Mouse (Mus musculus): ENCODE measurements at regions not wholly inside any gene's neighbourhood (a gene's known extent, or its start where the extent isn't known, plus 50 kb on each side); places are given as distances from the start of the nearest gene placed in this dataset.

DNA sequence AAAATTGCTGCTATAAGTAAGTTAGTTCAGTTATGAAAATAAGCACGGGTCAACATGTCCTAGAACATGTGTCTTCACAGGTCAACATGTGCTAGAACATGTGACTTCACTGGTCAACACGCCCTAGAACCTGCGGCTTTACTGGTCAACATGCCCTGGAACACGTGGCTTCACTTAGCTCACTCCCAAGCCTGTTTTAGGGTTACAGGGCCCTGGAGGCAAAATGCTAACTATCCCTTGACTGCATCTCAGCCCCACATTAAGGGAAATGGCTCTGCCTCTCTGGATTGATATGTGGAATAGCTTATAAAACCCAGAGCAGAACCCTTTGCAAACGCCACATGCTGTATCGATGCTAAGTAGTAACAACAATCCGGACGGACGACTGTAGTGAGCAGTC, 67.8 kb downstream of the Nkx6-1 start:
- Histone ChIP-seq H3K4me3 (ENCODE audit: insufficient read depth, low read length) (no peak overlapping the region), H3K4me1 (ENCODE audit: control insufficient read depth, insufficient read depth, low read length) (no peaks in the 10 kb centered on the region), H3K27ac (ENCODE audit: insufficient read depth, low read length) (no peak overlapping the region)
- TF ChIP-seq POLR2A (IDR thresholded peaks at IDR 0.05; ENCODE audit: low read depth, low read length) (no peak), CTCF (IDR thresholded peaks at IDR 0.05; ENCODE audit: borderline replicate concordance, insufficient read depth, low read length) (no peak)

DNA sequence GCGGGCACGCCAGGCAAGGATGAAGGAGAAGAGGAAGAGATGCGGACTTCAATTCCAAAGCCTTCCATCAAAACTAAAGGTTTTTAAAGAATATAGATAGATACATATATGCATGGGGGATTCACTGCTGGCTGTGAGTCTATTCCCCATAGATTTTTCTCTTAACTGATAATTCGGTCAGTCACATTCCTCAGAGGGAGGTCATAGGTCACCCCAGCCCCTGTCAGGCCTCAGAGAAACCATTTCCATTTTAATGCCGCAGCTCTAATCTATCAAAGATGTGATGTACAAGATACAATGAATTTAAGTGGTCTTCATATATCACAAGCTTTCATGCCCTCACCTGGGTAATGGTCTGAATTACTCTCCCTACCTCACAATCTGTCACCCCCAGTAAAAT, 73.6 kb downstream of the Nkx6-1 start:
- TF ChIP-seq POLR2A (IDR thresholded peaks at IDR 0.05; ENCODE audit: low read depth, low read length), result no peak
- TF ChIP-seq CTCF (IDR thresholded peaks at IDR 0.05; ENCODE audit: borderline replicate concordance, insufficient read depth, low read length), result no peak
- Histone ChIP-seq H3K4me1 (ENCODE audit: control insufficient read depth, insufficient read depth, low read length) (no peaks in the 10 kb centered on the region), H3K4me3 (ENCODE audit: insufficient read depth, low read length) (no peak overlapping the region), H3K27ac (ENCODE audit: insufficient read depth, low read length) (no peak overlapping the region)

DNA sequence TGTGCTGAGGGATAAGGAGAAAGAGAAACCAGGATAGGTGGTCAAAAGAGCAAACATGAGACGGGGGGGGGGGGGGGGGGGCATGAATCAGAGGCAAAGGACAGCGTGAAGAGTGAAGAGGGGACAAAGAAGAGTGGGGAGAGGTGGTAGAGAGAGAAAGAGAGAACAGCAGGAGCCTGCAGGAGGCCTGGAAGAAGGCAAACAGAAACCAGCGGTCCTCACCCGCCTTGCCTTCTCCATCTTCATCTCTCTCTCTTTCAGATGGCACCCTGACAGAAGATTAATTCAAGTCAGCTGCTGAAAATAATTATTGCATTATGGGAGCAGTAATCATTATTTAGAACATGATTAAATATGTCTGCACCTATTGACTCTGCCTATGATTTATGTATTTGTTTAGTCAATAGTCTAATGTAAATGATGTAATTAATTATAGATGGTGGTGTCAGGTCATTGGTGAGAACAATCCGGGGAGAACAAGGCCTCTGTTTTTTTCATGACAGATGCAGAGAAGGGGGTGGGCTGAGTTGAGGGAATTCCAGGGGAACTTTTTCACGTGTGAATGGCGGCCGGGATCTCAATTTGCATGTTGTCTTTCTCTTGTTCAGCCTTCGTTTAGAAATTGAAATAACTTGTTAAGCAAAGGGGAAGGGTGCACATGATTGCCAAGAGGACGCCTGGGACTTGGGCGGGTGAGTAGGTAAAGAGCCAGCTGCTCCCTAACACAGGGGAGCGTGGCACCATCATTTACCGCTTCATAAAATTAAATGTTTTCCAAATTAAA, 74.3 kb downstream of the Nkx6-1 start:
- TF ChIP-seq CTCF (IDR thresholded peaks at IDR 0.05; ENCODE audit: borderline replicate concordance, insufficient read depth, low read length), result no peak
- no peak for TF ChIP-seq POLR2A (IDR thresholded peaks at IDR 0.05; ENCODE audit: low read depth, low read length)
- no peak overlapping the region for H3K4me3 ChIP-seq (ENCODE audit: insufficient read depth, low read length)
- no peaks in the 10 kb centered on the region for H3K4me1 ChIP-seq (ENCODE audit: control insufficient read depth, insufficient read depth, low read length)
- H3K27ac ChIP-seq (ENCODE audit: insufficient read depth, low read length), result no peak overlapping the region

DNA sequence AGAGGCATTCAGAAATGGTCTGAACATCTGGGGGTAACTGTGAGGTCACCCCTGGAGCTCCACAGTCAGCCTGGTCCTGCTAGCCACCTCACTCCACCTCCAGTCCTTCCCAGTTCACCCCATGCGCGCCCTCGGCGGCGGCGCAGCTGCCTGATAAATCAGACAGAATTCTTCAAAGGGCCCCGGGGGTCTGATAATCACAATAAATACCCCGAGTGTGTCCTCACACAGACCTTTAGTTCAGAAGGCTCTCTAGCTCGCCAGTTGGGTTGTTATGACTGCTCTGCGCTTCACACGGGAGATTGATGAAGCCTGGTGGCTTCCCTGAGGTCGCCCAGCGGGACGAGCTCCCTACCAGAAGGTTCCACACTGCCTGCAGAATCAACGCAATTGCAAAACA, 91.8 kb downstream of the Nkx6-1 start:
- H3K4me1 ChIP-seq (ENCODE audit: control insufficient read depth, insufficient read depth, low read length), result no peaks in the 10 kb centered on the region
- no peak overlapping the region for H3K4me3 ChIP-seq (ENCODE audit: insufficient read depth, low read length)
- H3K27ac ChIP-seq (ENCODE audit: insufficient read depth, low read length), result no peak overlapping the region
- TF ChIP-seq CTCF (IDR thresholded peaks at IDR 0.05; ENCODE audit: borderline replicate concordance, insufficient read depth, low read length) (no peak), POLR2A (IDR thresholded peaks at IDR 0.05; ENCODE audit: low read depth, low read length) (no peak)

DNA sequence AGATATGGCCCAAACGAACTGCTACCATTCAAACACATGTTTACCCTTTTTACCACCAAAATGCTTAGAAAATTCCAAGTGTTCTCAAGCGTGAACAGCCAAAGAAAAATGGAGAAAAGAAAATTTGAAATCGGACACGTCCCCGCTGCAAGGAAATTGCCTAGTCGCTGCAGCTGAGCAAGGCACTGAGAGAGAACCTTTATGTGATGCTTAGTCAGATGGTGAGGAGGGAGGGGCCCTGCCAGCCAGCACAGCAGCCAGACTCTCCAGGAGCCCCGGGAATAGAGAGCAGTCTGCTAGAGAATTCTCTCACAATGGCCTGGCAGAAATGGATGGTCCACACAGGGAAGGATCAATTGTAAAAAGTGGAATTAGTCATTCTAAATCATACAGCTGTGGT, 99.0 kb downstream of the Nkx6-1 start:
- Histone ChIP-seq H3K4me3 (ENCODE audit: insufficient read depth, low read length) (no peak overlapping the region), H3K27ac (ENCODE audit: insufficient read depth, low read length) (no peak overlapping the region), H3K4me1 (ENCODE audit: control insufficient read depth, insufficient read depth, low read length) (no peaks in the 10 kb centered on the region)
- TF ChIP-seq POLR2A (IDR thresholded peaks at IDR 0.05; ENCODE audit: low read depth, low read length) (no peak), CTCF (IDR thresholded peaks at IDR 0.05; ENCODE audit: borderline replicate concordance, insufficient read depth, low read length) (no peak)

DNA sequence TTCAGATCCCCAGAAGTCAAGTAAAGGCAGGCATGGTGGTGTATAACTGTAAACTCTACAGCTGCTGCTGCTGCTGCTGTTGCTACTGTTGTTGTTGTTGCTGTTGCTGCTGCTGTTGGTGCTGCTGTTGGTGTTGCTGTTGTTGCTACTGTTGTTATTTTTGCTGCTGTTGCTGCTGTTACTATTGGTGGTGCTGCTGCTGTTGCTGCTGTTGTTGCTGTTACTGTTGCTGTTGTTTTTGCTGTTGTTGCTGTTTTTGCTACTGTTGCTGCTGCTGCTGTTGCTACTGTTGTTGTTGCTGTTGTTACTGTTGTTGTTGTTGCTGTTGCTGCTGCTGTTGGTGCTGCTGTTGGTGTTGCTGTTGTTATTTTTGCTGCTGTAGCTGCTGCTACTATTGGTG, 104.4 kb downstream of the Nkx6-1 start:
- H3K27ac ChIP-seq (ENCODE audit: insufficient read depth, low read length), result no peak overlapping the region
- TF ChIP-seq CTCF (IDR thresholded peaks at IDR 0.05; ENCODE audit: borderline replicate concordance, insufficient read depth, low read length) (no peak), POLR2A (IDR thresholded peaks at IDR 0.05; ENCODE audit: low read depth, low read length) (no peak)
- H3K4me3 ChIP-seq (ENCODE audit: insufficient read depth, low read length), result no peak overlapping the region
- H3K4me1 ChIP-seq (ENCODE audit: control insufficient read depth, insufficient read depth, low read length), result no peaks in the 10 kb centered on the region

DNA sequence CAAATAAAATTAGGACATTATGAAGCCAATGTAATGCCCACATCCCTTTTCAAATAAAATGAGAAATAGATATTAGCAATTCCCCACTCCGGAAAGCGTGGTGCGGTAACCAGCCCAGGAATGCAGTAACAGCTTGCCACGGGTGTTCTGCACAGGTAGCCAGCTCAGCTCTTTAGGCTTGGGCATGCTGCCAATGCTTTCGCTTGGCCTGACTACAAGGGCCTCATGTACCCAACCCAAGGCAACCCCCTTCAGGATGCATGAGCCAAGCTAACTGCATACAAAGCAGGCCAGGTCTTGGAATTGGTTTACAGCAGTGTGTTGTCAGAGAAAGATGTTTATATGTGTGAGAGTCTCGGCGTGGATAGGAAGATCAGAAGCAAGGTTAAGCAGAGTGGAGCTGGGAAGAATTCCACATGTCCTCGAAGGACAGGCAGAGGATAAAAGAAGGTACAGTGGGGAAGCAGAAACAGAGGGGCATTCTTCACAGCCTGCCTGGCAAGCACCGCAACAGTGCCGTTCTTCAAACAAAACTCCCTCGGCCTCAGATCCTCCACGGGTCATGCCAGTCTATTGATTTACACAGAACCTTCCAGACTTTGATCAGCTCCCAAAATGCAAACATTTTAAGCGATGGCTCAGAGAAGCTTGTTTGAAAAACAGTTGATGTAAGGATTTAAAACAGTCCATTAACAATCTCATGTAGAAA, 106.4 kb downstream of the Nkx6-1 start:
- H3K4me1 ChIP-seq (ENCODE audit: control insufficient read depth, insufficient read depth, low read length), result no peaks in the 10 kb centered on the region
- H3K27ac ChIP-seq (ENCODE audit: insufficient read depth, low read length), result no peak overlapping the region
- TF ChIP-seq CTCF (IDR thresholded peaks at IDR 0.05; ENCODE audit: borderline replicate concordance, insufficient read depth, low read length), result no peak
- TF ChIP-seq POLR2A (IDR thresholded peaks at IDR 0.05; ENCODE audit: low read depth, low read length), result no peak
- H3K4me3 ChIP-seq (ENCODE audit: insufficient read depth, low read length), result no peak overlapping the region

DNA sequence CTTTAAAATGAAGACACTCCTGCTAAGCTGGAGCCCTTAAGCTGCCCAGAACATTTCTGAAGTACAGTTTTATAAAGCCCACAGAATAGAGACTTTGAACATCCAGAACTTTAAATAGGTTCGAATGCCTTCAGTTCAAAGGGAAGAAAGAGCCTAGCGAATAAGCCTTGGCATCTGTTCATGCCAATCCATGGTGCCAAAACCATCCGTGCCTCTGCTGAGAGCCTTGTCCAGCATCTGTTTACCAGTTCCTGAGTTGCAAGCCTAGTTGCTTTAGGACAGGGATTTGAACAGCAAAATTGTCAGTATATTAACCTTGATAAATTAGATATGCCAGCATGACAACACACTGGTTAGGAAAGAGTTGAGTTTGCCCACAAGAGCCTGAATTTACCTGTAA, 107.6 kb downstream of the Nkx6-1 start:
- Histone ChIP-seq H3K4me3 (ENCODE audit: insufficient read depth, low read length) (no peak overlapping the region), H3K4me1 (ENCODE audit: control insufficient read depth, insufficient read depth, low read length) (no peaks in the 10 kb centered on the region), H3K27ac (ENCODE audit: insufficient read depth, low read length) (no peak overlapping the region)
- TF ChIP-seq POLR2A (IDR thresholded peaks at IDR 0.05; ENCODE audit: low read depth, low read length) (no peak), CTCF (IDR thresholded peaks at IDR 0.05; ENCODE audit: borderline replicate concordance, insufficient read depth, low read length) (no peak)

DNA sequence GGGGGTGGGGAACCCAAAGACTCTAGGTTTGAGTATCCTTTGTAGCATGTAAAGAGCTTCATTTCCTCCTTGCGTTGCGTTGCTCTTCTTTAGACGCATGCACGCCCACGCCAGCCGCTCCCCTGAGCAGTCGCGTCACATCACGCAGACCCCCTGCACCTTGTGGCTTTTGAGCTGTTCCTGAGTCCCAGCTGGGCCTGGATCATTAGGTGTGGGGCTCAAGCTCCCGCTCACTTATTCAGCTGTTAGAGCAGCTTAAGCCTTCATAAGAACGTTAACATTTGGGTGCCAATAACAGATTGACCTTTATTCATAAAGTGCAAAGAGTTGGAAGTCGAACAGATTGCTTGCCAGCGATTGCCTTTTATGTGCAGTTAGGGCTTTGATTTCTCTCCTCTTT, 121.5 kb downstream of the Nkx6-1 start:
- H3K4me3 ChIP-seq (ENCODE audit: insufficient read depth, low read length), result no peak overlapping the region
- no peaks in the 10 kb centered on the region for H3K4me1 ChIP-seq (ENCODE audit: control insufficient read depth, insufficient read depth, low read length)
- H3K27ac ChIP-seq (ENCODE audit: insufficient read depth, low read length), result no peak overlapping the region
- TF ChIP-seq POLR2A (IDR thresholded peaks at IDR 0.05; ENCODE audit: low read depth, low read length), result no peak
- no peak for TF ChIP-seq CTCF (IDR thresholded peaks at IDR 0.05; ENCODE audit: borderline replicate concordance, insufficient read depth, low read length)

DNA sequence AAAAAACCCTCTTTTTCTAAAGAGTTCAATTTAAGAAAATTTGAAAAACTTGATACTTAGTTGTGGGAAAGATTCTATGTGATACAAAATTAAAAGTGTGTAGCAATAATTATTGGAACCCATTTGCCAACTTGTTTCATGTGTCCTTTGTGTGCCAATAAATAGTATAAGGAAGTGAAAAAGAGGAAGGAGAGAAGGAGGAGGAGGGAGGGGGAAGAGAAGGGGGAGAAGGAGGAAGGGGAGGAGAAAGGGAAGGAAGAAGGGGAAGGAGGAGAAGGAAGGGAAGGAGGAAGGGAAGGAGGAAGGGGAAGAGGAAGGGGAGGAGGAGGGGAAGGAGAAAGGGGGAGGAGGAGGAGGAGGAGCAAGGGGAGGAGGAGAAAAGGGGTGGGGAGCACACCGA, 125.0 kb downstream of the Nkx6-1 start:
- TF ChIP-seq CTCF (IDR thresholded peaks at IDR 0.05; ENCODE audit: borderline replicate concordance, insufficient read depth, low read length) (no peak), POLR2A (IDR thresholded peaks at IDR 0.05; ENCODE audit: low read depth, low read length) (no peak)
- H3K4me3 ChIP-seq (ENCODE audit: insufficient read depth, low read length), result no peak overlapping the region
- no peaks in the 10 kb centered on the region for H3K4me1 ChIP-seq (ENCODE audit: control insufficient read depth, insufficient read depth, low read length)
- no peak overlapping the region for H3K27ac ChIP-seq (ENCODE audit: insufficient read depth, low read length)
